Mouse (Mus musculus): ENCODE measurements at regions not wholly inside any gene's neighbourhood (a gene's known extent, or its start where the extent isn't known, plus 50 kb on each side); places are given as distances from the start of the nearest gene placed in this dataset.

- DNase-seq (ENCODE audit: low spot score in 2 of 2) = no peak
Observed at GRCm38 (mm10) chr13:57189246-57189645, 293.5 kb upstream of the Trpc7 start.

GRCm38 (mm10) chr13:57186168-57186567 is 290.4 kb upstream of the Trpc7 start:
- DNase-seq (ENCODE audit: low spot score in 2 of 2) = no peak

GRCm38 (mm10) chr13:57170180-57170579 is 274.4 kb upstream of the Trpc7 start:
- no peak for DNase-seq (ENCODE audit: low spot score in 2 of 2)

GRCm38 (mm10) chr13:57169621-57170020 is 273.8 kb upstream of the Trpc7 start:
- peak in 1 of 2 experiments; percentile 25 for DNase-seq (ENCODE audit: low spot score in 2 of 2)

DNA sequence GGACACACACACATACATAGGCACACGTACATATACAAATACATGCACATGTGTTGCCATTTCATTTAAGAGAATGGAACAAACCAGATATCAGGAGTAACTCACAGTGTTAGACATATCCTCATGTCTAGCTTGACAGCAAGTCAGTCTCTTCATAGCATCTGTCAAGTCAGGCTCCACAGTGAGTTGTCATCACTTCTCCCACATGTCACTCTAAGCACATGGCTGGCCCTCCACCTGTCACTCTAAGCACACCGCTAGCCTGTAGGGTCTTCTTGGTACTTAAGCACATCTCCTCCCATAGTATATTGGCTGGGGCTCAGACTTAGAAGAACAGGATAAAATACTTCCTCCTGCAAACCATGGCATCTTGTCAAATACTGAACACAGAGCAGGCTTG is 269.6 kb upstream of the Trpc7 start:
- DNase-seq (ENCODE audit: low spot score in 2 of 2) = no peak

DNA sequence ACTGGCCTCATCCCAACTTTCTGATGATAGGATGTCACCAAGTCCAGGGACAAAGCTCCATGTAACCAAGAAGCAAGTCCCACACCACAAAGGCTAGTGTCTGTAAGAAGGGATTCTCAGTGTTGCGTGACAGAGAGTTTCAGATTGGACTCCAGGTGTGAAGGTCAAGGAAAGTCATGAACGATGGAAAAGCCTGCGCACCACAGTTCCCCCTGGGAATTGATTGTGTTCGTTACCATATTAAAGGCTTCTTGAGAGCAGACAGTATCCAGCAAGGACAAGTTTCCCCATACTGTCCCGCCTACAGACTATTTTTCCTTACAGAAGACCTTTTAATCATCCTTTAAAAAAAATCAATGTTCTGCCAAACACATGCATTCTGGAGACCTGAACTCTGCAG is 257.0 kb upstream of the Trpc7 start:
- DNase-seq (ENCODE audit: low spot score in 2 of 2) = no peak

- DNase-seq (ENCODE audit: low spot score in 2 of 2) = no peak
Observed at GRCm38 (mm10) chr13:57147623-57148022, 251.8 kb upstream of the Trpc7 start.

DNA sequence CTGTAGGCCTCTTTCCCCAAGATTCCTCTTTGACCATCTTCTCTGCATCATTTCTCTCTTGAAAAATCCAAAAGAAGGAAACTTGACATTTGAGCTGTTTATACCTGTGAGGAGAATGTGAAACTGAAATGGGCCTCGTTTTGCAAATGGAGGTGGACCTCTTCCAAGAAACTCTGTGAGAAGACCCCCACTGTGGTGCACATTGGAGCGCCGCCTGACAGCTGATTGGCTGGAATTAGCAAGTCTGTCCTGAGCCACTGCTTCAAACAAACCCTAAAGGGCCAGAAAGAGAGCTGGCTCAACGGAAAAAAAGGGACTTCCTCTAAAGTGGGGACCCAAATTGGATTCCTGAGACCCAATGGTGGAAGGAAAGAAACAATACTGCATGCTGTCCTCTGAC is 250.9 kb upstream of the Trpc7 start:
- no peak for DNase-seq (ENCODE audit: low spot score in 2 of 2)

DNA sequence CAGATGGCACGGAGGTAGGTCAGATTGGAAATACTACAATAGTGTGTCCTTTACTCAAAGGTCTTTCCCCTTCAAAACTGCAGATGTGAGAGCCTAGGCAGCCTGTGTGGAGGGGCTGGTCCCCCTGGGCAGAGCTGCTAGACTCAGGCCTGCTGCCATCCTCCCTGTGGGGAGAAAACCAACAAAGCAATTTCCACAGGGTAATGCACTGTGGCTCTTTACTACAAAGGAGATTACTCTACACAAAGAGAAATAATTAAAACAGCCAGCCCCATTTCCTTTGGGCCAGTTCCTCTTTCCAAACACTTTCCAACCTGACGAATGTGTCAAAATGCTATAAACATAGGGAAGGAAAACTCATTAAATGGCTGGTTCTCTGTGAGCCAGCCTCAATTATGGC is 250.0 kb upstream of the Trpc7 start:
- no peak for DNase-seq (ENCODE audit: low spot score in 2 of 2)

- no peak for DNase-seq (ENCODE audit: low spot score in 2 of 2)
Observed at GRCm38 (mm10) chr13:57142851-57143250, 247.1 kb upstream of the Trpc7 start.

DNA sequence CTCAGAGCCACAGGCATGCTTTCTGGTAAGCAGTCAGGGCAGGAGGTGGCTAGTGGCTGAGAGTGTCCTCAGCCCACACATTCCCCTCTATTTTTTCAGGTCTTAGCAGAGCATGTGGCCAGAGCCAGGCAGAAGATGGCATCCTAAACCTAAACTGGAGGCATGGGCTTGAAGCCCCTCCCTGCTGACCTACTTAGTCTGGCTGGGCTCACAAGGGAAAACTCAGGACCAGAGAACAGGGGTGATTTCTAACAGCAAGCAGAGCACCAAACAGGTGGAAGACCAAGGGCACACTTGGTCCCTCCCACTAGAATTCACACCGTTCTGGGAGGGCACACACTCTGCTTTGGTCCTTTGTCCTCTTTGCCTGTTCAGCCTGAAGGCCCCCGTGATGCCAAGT is 246.6 kb upstream of the Trpc7 start:
- no peak for DNase-seq (ENCODE audit: low spot score in 2 of 2)

- DNase-seq (ENCODE audit: low spot score in 2 of 2) = no peak
Observed at GRCm38 (mm10) chr13:57115936-57116335, 220.1 kb upstream of the Trpc7 start.

GRCm38 (mm10) chr13:57107956-57108355 is 212.2 kb upstream of the Trpc7 start:
- no peak for DNase-seq (ENCODE audit: low spot score in 2 of 2)

- no peak for DNase-seq (ENCODE audit: low spot score in 2 of 2)
Observed at GRCm38 (mm10) chr13:57099601-57100000, 203.8 kb upstream of the Trpc7 start.

GRCm38 (mm10) chr13:57091886-57092285 is 196.1 kb upstream of the Trpc7 start:
- DNase-seq (ENCODE audit: low spot score in 2 of 2) = no peak

DNA sequence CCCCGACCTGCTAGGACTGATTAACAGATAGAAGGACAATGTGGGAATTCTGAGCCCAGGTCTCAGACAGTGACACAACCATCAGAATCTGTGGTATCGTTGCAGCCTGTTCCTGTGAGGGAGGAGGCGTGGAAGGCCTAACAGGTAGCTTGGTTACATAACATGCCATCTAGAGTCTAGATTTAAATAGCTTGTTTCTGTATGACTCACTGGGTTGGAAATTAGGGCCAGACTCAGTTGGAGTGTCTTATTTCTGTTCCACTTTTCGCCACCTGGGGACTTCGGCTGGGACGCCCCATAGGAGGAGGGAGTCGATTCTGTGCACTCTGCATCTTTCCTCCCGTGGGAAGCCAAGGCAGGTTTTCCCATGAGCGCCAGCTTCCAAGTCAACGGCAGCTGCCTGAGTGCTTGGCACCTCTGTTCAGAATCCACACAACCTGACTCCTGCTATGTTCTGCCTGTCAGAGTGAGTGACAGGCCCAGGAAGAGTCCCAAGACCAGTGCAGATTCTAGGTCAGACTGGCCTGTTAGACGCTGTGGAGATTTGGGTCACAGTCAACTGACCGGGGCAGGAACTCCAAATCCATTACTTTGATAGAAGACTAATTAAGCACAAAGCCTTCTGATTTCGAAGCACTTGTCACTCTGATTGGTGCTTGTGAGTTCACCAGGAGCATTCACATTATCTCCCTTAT is 193.7 kb upstream of the Trpc7 start:
- DNase-seq (ENCODE audit: low spot score in 2 of 2) = no peak

DNA sequence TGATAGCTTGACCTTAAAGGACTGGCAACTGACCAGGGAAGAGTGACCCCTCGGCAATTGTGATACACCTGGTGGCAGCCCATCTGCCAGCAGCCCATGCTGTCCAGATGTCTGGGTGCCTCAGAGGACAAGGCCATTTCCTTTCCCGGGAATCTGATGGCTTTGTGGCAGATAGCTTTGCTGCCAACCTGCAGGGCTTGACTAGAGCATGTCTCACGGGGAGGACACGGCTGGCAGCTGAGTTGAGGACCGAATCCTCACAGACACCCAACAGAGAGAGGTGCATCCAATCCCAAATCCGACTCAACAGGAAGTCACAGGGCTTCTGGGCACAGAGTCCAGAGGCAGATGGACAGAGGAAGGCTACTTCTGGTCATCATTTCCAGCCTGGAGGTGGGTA is 192.2 kb upstream of the Trpc7 start:
- no peak for DNase-seq (ENCODE audit: low spot score in 2 of 2)

DNA sequence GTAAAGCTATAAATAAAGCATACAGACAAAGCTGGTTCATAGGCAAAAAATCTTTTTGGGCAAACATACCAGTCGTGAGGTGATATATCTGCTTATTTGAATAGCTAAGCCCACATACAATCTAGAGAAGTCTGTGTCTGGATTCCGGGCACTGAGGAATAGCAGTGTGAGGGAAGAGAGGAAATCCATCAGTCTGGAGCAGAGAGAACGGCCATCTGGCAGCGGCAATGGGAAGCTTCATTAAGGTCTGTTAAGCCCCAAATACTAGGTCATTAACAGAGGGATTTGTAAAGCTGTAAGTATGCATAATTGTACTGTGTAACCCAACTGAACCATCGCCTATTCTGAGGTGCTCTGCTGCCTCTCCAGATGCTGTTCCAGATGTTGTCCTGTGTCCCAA is 191.6 kb upstream of the Trpc7 start:
- DNase-seq (ENCODE audit: low spot score in 2 of 2) = peak in 1 of 2 experiments; percentile 31

DNA sequence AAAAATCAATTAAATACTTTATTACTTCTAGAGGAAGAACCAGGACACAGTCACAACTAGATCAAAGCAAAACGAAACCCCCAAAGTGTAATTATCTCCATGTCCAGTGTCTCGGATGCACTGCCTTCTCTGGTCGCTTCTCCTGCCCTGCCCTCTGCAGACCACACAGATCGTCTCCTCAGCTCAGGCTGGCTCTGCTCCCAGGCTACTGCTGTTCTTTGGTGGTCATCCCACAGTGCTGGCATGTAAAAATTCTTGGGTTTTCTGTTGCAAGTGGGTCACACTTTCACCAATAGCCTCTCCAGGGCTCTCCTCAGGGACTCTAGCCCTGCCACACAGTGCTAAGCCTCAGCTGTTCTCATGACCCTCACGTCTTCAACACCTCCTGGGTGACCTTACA is 188.0 kb upstream of the Trpc7 start:
- no peak for DNase-seq (ENCODE audit: low spot score in 2 of 2)

- no peak for DNase-seq (ENCODE audit: low spot score in 2 of 2)
Observed at GRCm38 (mm10) chr13:57070479-57070878, 174.7 kb upstream of the Trpc7 start.

DNA sequence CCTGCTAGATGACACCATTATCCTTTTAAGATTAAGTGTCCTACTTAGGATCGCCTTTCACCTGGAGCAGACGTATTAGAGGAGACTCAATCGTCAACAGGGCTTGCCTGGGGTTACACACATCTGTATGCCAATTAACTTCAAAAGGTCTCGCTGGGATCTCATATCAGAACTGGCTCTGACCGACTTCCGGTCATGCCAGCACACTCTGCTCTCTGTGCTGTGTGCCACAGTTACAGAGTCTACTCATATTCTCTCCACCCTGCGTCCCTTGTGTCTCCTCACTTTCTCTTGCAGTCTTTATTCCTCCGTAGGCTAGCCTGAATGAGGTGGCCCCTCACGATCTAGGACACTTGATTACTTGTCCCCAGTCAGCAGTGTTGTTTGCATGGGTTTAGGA is 165.9 kb upstream of the Trpc7 start:
- no peak for DNase-seq (ENCODE audit: low spot score in 2 of 2)

- DNase-seq (ENCODE audit: low spot score in 2 of 2) = no peak
Observed at GRCm38 (mm10) chr13:57061074-57061473, 165.3 kb upstream of the Trpc7 start.

DNA sequence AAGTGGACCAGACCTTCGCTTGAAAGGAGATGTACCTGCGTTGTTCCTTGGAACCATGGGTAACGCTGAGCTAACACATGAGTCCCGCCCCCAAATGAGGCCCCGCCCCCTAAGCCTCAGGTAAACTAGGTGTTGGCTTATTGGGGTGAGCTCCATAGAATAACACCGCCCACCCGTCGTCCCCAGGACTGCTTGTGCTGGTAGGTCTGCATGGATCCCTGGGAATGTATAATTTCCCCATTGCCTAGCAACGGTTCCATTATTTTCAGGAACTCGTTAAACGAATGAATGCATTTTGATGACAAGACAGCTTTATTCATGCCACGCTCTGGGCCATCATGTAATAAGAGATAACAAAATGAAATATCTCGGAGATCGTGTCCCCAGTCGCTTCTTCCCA is 161.0 kb upstream of the Trpc7 start:
- DNase-seq (ENCODE audit: low spot score in 2 of 2) = no peak
